Mouse (Mus musculus) central nervous system, embryonic 18 days (tissue): Measurements from ENCODE around the gene Zfp606. TPM values are rescaled to one million over a fixed set of nuclear protein-coding genes. Genes with fewer than 3 reads are reported as not detected.

Experiments used
- polyA plus RNA-seq: library from polyadenylated mRNA; depleted of rRNA; stranded (reverse); fragments of >200 nt; gene quantifications from 2 replicates; pipeline ENCODE4 v1.2.3, GENCODE M21; 2012; rRNA removed

Zfp606 gene
- 16.5 and 17.3 TPM in 2 replicates for polyA plus RNA-seq

GRCm38 (mm10) chr7:12478158-12479008 is at the start of gene Zfp606:
Gene Zfp606, plus strand, starts transcription at chr7:12478293.

GRCm38 (mm10) chr7:12512217-12512616 is 34.1 kb downstream of the Zfp606 start, which contains the start of gene 2900092C05Rik:
Gene 2900092C05Rik, plus strand, starts transcription at chr7:12512517.

Other genes with a start within 250 kb of the Zfp606 start
- gene Vmn1r81, start 210.0 kb upstream of the Zfp606 start, polyA plus RNA-seq, result not detected in 2 replicates
- not detected in 2 replicates for gene Vmn1r82, start 177.9 kb upstream of the Zfp606 start, polyA plus RNA-seq
- gene Vmn1r83, start 148.8 kb upstream of the Zfp606 start, polyA plus RNA-seq, result not detected in 2 replicates
- gene Vmn1r84, start 109.0 kb upstream of the Zfp606 start, polyA plus RNA-seq, result not detected in 2 replicates
- 5.9 and 6.3 TPM in 2 replicates for gene Zfp551, start 55.5 kb upstream of the Zfp606 start, polyA plus RNA-seq
- not detected in 2 replicates for gene 2900092C05Rik, start 34.2 kb downstream of the Zfp606 start, polyA plus RNA-seq
- under 0.01 and 0.01 TPM in 2 replicates for gene Vmn2r53, start 130.5 kb downstream of the Zfp606 start, polyA plus RNA-seq
- gene Vmn2r54, start 162.0 kb downstream of the Zfp606 start, polyA plus RNA-seq, result not detected in 2 replicates
- not detected in 2 replicates for gene Vmn2r55, start 206.7 kb downstream of the Zfp606 start, polyA plus RNA-seq